Mouse (Mus musculus): ENCODE results near the gene Gm10521. TPM values are rescaled to one million over a fixed set of nuclear protein-coding genes. Genes with fewer than 3 reads are reported as not detected.

The Gm10521 gene
- polyA plus RNA-seq, 1 experiment from 2014 or later, result not detected

DNA sequence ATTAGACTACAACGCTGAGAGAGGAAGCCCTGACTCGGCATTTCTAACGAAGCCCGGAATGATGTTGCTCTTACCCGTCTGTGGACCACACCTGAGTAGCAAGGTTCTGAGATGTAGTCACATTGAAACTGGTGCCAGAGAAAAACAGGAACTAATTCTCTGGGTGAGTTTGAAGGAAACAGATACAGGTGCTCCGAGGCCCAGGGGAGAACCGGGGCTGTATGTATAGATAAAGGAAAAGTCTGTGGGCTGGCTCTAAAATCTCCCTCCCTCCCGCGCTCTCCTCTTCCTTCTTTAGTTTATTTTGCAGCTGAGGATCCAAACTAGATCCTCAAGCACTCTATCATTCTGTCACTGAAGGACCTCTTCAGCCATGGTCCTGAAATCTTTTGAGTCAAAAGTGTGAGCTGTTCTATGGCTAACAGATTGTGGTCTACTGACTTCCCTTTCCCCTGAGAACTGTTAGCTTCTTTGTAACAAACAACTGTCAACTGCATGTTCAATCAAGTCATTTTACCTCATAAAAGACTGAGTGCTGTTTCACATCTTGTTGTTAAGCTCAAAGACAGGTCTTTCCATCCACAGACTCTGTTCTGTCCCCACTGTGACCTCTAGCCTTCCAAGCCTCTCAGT lies 25.6 kb downstream of the Gm10521 start:
- H3K4me3 ChIP-seq, result no peak overlapping the region
- H3K9me3 ChIP-seq (replicated peaks), result no peaks in the 10 kb centered on the region
- no peak overlapping the region for H3K27ac ChIP-seq
- no peaks in the 10 kb centered on the region for H3K27me3 ChIP-seq (ENCODE audit: low read depth, poor library complexity, severe bottlenecking)
- WGBS, result 79% methylated on average over 9 of the region's 9 CpGs
- no peaks in the 10 kb centered on the region for H3K36me3 ChIP-seq
- no peaks in the 10 kb centered on the region for H3K4me1 ChIP-seq
- DNase-seq (ENCODE audit: low spot score), result no peak

DNA sequence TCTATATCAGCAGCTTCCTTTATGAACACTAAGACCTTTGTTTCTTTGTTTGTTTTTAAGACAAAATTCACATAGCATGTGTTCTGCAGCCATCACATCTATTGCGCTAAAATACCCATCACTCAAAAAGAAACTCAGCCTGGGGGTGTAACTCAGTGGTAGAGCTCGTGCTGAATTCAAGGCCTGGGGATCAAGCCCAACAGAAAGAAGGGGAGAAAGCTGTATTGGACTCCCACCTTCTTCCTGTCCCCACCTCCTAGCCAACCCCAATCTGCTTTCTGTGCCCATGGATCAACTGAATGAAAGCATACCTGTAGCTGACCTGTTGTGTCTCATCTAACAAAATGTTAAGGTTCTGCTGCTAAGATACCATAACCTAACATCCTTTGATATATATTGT lies 26.2 kb downstream of the Gm10521 start:
- Histone ChIP-seq H3K27me3 (ENCODE audit: low read depth, poor library complexity, severe bottlenecking) (no peaks in the 10 kb centered on the region), H3K27ac (no peak overlapping the region), H3K9me3 (replicated peaks) (no peaks in the 10 kb centered on the region), H3K4me1 (no peaks in the 10 kb centered on the region), H3K36me3 (no peaks in the 10 kb centered on the region), H3K4me3 (no peak overlapping the region)
- DNase-seq (ENCODE audit: low spot score), result no peak
- WGBS, result 63% methylated on average over 2 of the region's 2 CpGs

DNA sequence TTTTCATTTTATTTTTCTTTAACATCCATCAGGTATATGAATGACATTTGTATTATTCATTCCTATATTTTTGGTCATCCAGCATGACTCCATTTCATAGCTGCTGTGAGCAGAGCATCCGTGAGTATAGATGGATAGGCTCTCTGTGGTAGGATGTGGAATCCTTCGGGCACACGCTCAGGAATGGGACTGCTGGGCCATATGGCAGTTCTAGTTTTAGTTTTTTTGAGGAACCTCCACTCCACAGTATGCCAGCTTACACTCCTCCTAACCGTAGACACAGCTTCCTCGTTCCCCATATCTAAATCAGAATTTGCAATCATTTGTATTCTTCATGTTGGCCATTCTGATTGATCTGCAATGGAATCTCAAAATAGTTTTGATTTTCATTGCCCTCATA lies 27.4 kb downstream of the Gm10521 start:
- Histone ChIP-seq H3K27me3 (ENCODE audit: low read depth, poor library complexity, severe bottlenecking) (no peaks in the 10 kb centered on the region), H3K27ac (no peak overlapping the region), H3K4me3 (no peak overlapping the region), H3K9me3 (replicated peaks) (no peaks in the 10 kb centered on the region), H3K4me1 (no peaks in the 10 kb centered on the region), H3K36me3 (no peaks in the 10 kb centered on the region)
- WGBS, result 94% methylated on average over 5 of the region's 5 CpGs
- no peak for DNase-seq (ENCODE audit: low spot score)

DNA sequence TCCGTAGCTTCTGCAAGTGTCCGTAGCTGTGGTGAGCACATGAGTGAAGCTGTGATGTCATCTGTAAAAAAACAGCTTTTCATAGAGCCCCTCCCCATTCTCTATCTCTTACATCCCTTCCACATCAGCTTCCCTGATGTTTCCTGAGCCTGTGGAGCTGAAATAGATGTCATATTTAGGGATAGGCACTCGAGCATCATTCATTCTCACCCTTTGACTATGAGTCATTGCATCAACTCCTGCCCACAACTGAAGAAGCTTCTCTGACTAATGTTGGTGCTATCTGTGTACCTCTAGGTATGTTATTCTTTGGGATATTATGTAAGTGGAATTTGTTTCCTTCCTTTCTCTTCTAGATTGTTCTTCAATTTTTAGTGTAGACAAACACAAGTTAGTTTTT lies 29.4 kb downstream of the Gm10521 start:
- no peaks in the 10 kb centered on the region for H3K36me3 ChIP-seq
- no peak for DNase-seq (ENCODE audit: low spot score)
- WGBS, result 89% methylated on average over 3 of the region's 3 CpGs
- H3K4me3 ChIP-seq, result no peak overlapping the region
- H3K4me1 ChIP-seq, result no peaks in the 10 kb centered on the region
- H3K27me3 ChIP-seq (ENCODE audit: low read depth, poor library complexity, severe bottlenecking), result no peaks in the 10 kb centered on the region
- no peaks in the 10 kb centered on the region for H3K9me3 ChIP-seq (replicated peaks)
- H3K27ac ChIP-seq, result no peak overlapping the region

DNA sequence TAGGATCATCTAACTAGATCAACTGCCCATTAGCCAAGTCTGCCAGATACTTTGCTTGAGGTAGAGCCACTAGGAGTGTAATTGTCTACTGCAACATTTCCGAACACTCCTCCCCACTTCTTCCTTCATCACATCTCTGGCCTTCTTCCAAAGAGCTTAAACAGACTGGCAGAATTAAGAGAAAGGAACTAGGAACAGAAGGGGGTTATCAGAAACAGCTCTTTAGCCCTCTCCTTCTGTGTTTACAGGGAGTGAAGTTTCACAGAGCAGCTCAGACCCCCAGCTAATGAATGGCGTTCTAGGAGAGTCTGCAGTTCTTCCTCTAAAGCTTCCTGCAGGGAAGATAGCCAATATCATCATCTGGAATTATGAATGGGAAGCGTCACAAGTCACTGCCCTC lies 38.4 kb downstream of the Gm10521 start:
- WGBS, result 59% methylated on average over 3 of the region's 3 CpGs
- Histone ChIP-seq H3K27ac (no peak overlapping the region), H3K27me3 (ENCODE audit: low read depth, poor library complexity, severe bottlenecking) (no peaks in the 10 kb centered on the region), H3K9me3 (replicated peaks) (no peaks in the 10 kb centered on the region), H3K36me3 (no peaks in the 10 kb centered on the region), H3K4me1 (no peaks in the 10 kb centered on the region), H3K4me3 (no peak overlapping the region)
- DNase-seq (ENCODE audit: low spot score), result no peak

DNA sequence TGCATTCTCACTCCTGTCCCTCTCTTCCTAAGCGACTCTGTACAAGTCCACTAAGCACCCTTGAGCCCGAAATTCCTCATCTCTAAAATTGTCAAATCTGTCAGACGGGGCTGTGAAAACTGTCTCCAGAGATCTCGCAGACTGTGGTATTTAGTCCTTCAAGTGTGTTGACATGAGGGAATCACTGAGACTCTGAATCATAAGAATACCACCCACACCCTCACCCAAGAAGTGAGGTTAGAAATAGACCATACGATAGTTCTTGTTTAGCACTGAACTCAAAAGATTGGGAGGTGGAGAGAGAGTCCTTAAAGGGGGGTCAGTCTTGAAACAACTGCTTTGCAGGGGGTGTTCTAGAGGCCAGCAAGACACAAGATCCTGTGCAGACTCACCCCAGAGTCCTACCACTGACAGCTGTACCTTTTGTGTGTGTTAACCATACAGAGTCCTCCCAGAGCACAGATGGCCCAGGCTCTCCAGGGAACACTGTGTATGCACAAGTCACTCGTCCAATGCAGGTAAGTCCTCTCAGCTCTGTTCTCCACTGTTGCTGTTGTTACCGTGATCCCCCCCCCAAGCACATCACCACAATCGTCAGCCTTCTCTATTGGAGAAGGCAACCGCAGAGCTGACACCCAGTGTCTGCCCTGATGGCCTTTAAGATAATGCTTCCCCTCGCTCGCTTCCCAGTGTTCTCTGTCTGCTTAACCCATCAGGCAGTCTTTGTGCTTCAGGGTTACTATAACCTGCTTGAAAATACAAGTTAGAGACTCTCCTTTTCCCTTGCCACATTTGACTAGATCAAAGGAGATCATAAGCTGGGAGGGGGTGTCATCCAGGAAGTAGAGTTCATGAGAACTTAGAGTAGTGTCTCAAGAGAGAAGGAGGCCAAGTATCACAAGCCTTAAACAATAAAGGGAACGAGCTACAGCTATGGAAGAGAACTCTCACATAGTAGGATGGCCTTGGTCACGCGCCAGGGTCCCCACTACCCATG lies 43.8 kb downstream of the Gm10521 start:
- no peak overlapping the region for H3K27ac ChIP-seq
- 87% methylated on average over 14 of the region's 14 CpGs for WGBS
- no peaks in the 10 kb centered on the region for H3K4me1 ChIP-seq

DNA sequence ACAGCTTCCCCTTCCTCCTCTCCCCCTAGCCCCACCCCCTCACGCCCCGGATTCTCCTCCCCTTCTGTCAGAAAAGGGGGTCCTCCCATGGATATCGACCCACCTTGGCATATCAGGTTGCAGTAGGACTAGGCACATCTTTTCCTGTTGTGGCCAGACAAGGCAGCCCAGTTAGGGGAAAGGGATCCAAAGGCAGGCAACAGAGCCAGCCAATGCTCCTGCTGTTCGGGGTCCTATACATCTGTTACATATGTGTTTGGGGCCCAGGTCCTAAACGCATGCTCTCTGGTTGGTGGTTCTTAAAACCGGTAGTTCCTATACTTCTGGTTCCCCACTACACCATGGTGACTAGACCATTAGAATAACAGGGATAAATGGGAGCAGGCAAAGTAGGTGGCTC lies 45.2 kb downstream of the Gm10521 start:
- H3K4me1 ChIP-seq, result no peaks in the 10 kb centered on the region
- H3K9me3 ChIP-seq (replicated peaks), result no peaks in the 10 kb centered on the region
- no peak for DNase-seq (ENCODE audit: low spot score)
- no peaks in the 10 kb centered on the region for H3K36me3 ChIP-seq
- H3K4me3 ChIP-seq, result no peak overlapping the region
- no peak overlapping the region for H3K27ac ChIP-seq
- 82% methylated on average over 6 of the region's 6 CpGs for WGBS
- no peaks in the 10 kb centered on the region for H3K27me3 ChIP-seq (ENCODE audit: low read depth, poor library complexity, severe bottlenecking)

More for the DNA sequence above, 43.8 kb downstream of the Gm10521 start:
- no peaks in the 10 kb centered on the region for H3K9me3 ChIP-seq (replicated peaks)
- H3K4me3 ChIP-seq, result no peak overlapping the region
- H3K27me3 ChIP-seq (ENCODE audit: low read depth, poor library complexity, severe bottlenecking), result no peaks in the 10 kb centered on the region
- no peak for DNase-seq (ENCODE audit: low spot score)
- no peaks in the 10 kb centered on the region for H3K36me3 ChIP-seq

DNA sequence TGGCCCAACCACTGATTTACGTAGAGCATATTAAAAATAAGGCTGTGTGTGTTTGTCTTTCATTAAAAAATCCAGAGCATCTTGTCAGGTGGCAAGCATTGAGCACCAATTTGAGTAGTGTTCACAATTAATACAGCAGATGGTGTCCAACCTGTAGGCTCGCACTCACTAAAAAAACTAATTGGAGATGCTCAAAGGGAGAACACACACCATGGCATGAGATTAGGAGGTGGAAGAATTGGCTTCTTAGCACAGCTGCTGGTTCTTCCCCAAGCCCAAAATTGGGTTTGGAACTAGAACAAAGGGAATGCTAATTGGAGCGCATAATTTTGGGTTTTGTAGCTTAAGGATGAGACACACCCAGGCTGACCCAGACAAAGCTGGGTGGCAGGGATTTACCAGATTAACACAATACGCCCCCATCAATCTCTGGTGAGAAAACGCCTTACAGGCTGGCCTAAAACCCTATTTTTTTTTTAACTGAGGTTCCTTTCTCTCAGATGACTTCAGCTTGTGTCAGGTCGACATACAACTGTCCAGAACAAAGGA lies 51.1 kb downstream of the Gm10521 start:
- WGBS, result 82% methylated on average over 6 of the region's 6 CpGs
- no peaks in the 10 kb centered on the region for H3K27me3 ChIP-seq (ENCODE audit: low read depth, poor library complexity, severe bottlenecking)
- no peaks in the 10 kb centered on the region for H3K36me3 ChIP-seq
- no peaks in the 10 kb centered on the region for H3K4me1 ChIP-seq
- no peak overlapping the region for H3K27ac ChIP-seq
- DNase-seq (ENCODE audit: low spot score), result no peak
- H3K4me3 ChIP-seq, result no peak overlapping the region
- H3K9me3 ChIP-seq (replicated peaks), result no peaks in the 10 kb centered on the region

Other genes with a start within 250 kb of the Gm10521 start
- gene Slamf7, start 242.6 kb upstream of the Gm10521 start, polyA plus RNA-seq (2016; fragmentation: Nextera tagmentation; extraction: Ambion mirVana), result not detected in 2 replicates
- 0.13 and 0.38 TPM in 2 replicates for gene Cd48, start 213.7 kb upstream of the Gm10521 start, polyA plus RNA-seq (2016; fragmentation: Nextera tagmentation; extraction: Ambion mirVana)
- gene Slamf1, start 128.5 kb upstream of the Gm10521 start, polyA plus RNA-seq (2016; fragmentation: Nextera tagmentation; extraction: Ambion mirVana), result 0.19 and 0.29 TPM in 2 replicates
- 0.23 and 0.44 TPM in 2 replicates for gene Cd84, start 56.0 kb upstream of the Gm10521 start, polyA plus RNA-seq (2016; fragmentation: Nextera tagmentation; extraction: Ambion mirVana)
- not detected in 2 replicates for gene Slamf6, start 21.9 kb downstream of the Gm10521 start, polyA plus RNA-seq (2016; fragmentation: Nextera tagmentation; extraction: Ambion mirVana)
- 28.3 and 29.9 TPM in 2 replicates for gene Vangl2, start 132.8 kb downstream of the Gm10521 start, polyA plus RNA-seq (2016; fragmentation: Nextera tagmentation; extraction: Ambion mirVana)
- not detected in 2 replicates for gene Nhlh1, start 161.9 kb downstream of the Gm10521 start, polyA plus RNA-seq (2016; fragmentation: Nextera tagmentation; extraction: Ambion mirVana)
- 155 and 201 TPM in 2 replicates for gene Copa, start 186.9 kb downstream of the Gm10521 start, polyA plus RNA-seq (2016; fragmentation: Nextera tagmentation; extraction: Ambion mirVana)
- gene Ncstn, start 187.1 kb downstream of the Gm10521 start, polyA plus RNA-seq (2016; fragmentation: Nextera tagmentation; extraction: Ambion mirVana), result 83.4 and 95.9 TPM in 2 replicates
- gene Pex19, start 231.1 kb downstream of the Gm10521 start, polyA plus RNA-seq (2016; fragmentation: Nextera tagmentation; extraction: Ambion mirVana), result 195 and 206 TPM in 2 replicates

Data from limb, embryonic 10.5 days (tissue).